Mouse (Mus musculus): ENCODE results near the gene Atoh8.

Atoh8 gene

DNA sequence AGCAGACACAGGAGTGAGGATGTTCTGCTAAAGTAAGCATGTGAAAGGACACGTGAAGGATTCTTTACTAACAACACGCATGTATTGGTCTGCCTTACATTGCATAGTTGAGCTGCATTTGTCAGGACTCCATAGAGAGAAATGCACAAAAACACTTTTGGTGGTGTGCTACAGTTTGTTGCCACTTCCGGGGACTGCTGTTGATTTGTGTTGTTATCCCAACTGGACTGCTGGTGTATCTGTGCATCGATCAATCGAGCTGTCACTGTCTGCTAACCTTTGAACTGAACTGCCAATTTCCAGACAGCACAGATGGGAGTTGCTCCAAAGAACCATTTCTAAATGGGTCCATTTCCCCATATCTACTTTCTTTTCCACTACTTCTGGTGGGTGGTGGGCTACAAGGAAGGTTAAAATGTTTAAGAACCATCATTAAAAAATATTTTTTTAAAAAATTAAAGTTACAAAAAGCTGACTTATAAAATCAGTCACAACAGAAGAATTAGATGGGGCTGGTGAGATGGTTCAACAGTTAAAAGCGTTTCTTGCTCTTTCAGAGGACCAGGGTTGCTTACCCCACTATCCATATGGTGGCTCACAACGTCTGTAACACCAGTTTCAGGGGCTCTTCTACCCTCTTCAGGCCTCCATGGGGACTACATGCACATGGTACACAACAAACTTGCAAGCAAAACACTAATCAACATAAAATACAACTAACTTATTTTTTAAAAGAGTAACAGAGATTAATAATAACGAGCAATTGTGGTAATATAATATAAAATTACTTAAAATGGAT, 76.2 kb downstream of the Atoh8 start:
- no peak for DNase-seq (ENCODE audit: low read depth, low spot score)
